Mouse (Mus musculus): ENCODE results near the gene Rccd1. TPM values are rescaled to one million over a fixed set of nuclear protein-coding genes. Genes with fewer than 3 reads are reported as not detected.

Rccd1 gene
- polyA plus RNA-seq, 2 experiments, result 1.6 to 6.6 TPM

DNA sequence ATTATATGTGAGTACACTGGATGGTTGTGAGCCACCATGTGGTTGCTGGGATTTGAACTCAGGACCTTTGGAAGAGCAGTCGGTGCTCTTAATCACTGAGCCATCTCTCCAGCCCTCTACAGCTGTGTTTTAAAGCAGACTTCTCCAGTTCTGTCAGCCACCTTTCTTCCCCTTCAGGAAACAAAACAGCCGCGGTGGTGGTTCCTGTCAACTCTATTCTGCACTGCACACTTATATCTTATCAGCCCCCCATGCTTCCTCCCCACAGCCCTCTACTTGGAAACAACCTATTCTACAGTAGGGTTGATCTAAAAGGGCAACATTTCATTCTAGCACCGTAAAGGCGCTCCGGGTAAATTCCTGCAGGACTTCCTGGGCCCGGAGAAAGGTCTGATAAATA is 77.4 kb downstream of the Rccd1 start:
- no peaks in the 10 kb centered on the region for H3K36me3 ChIP-seq (replicated peaks; ENCODE audit: control insufficient read depth, insufficient read depth, low read depth)
- no peak for DNase-seq (ENCODE audit: low read depth in 3 of 3, low spot score in 3 of 3)
- H3K4me3 ChIP-seq (ENCODE audit: insufficient read depth in 1 of 2, low read depth in 2 of 2, low read length in 2 of 2), result peak overlapping the region in 1 of 2 experiments; percentile 70; a peak in 2 of 4 replicates
- no peaks in the 10 kb centered on the region for H3K27me3 ChIP-seq (ENCODE audit: control insufficient read depth, insufficient read depth, low read length)
- no peak overlapping the region for H3K27ac ChIP-seq
- H3K4me1 ChIP-seq (replicated peaks; ENCODE audit: control insufficient read depth in 2 of 2, insufficient read depth in 2 of 2, low read length in 1 of 2), result peaks cover 7 to 8% of the 10 kb centered on the region in 2 experiments
- WGBS (ENCODE audit: insufficient replicate concordance), result 9% methylated on average over 7 of the region's 7 CpGs
- H3K4me2 ChIP-seq (ENCODE audit: low read depth), result peak overlapping the region; percentile 78
- peak overlapping the region; percentile 65 for H3K9ac ChIP-seq (replicated peaks)
- TF ChIP-seq EP300 (IDR thresholded peaks at IDR 0.05; ENCODE audit: low read depth) (no peak), CTCF (IDR thresholded peaks at IDR 0.05; ENCODE audit: low read depth) (no peak)
- H3K9me3 ChIP-seq (ENCODE audit: control insufficient read depth, low read length), result no peaks in the 10 kb centered on the region
- no peak for ATAC-seq (ENCODE audit: insufficient read depth)

- Histone ChIP-seq H3K27ac (peak within 1 kb of the TSS; percentile 11), H3K4me3 (ENCODE audit: insufficient read depth in 1 of 2, low read depth in 2 of 2, low read length in 2 of 2) (peak within 1 kb of the TSS; percentile 66 to 70), H3K36me3 (replicated peaks; ENCODE audit: control insufficient read depth, insufficient read depth, low read depth) (no peaks in the 10 kb centered on the region), H3K27me3 (ENCODE audit: control insufficient read depth, insufficient read depth, low read length) (no peaks in the 10 kb centered on the region), H3K4me2 (ENCODE audit: low read depth) (peak within 1 kb of the TSS; percentile 78), H3K9ac (replicated peaks) (peak within 1 kb of the TSS; percentile 65), H3K4me1 (replicated peaks; ENCODE audit: control insufficient read depth in 2 of 2, insufficient read depth in 2 of 2, low read length in 1 of 2) (peaks cover 7 to 8% of the 10 kb centered on the region in 2 experiments), H3K9me3 (ENCODE audit: control insufficient read depth, low read length) (no peaks in the 10 kb centered on the region)
- no peak for TF ChIP-seq EP300 (IDR thresholded peaks at IDR 0.05; ENCODE audit: low read depth)
- peak; percentile 77 for TF ChIP-seq CTCF (IDR thresholded peaks at IDR 0.05; ENCODE audit: low read depth)
- DNase-seq (ENCODE audit: low read depth in 3 of 3, low spot score in 3 of 3) (peak; percentile 96 to 97 (median 97)), ATAC-seq (ENCODE audit: insufficient read depth) (peak; percentile 98)
- under 1% methylated on average over 48 of the region's 48 CpGs for WGBS (ENCODE audit: insufficient replicate concordance)
These were observed 78.0 kb downstream of the Rccd1 start, which contains the start of gene Ttll13 for GRCm38 (mm10) chr7:80246148-80246721. Gene Ttll13 (plus strand): TSS chr7:80246376.

- no peak for ATAC-seq (ENCODE audit: insufficient read depth)
- Histone ChIP-seq H3K9me3 (ENCODE audit: control insufficient read depth, low read length) (no peaks in the 10 kb centered on the region), H3K4me1 (replicated peaks; ENCODE audit: control insufficient read depth in 2 of 2, insufficient read depth in 2 of 2, low read length in 1 of 2) (peaks cover 7 to 8% of the 10 kb centered on the region in 2 experiments), H3K9ac (replicated peaks) (no peak overlapping the region), H3K36me3 (replicated peaks; ENCODE audit: control insufficient read depth, insufficient read depth, low read depth) (no peaks in the 10 kb centered on the region), H3K27me3 (ENCODE audit: control insufficient read depth, insufficient read depth, low read length) (no peaks in the 10 kb centered on the region), H3K4me3 (ENCODE audit: insufficient read depth in 1 of 2, low read depth in 2 of 2, low read length in 2 of 2) (no peak overlapping the region), H3K27ac (no peak overlapping the region), H3K4me2 (ENCODE audit: low read depth) (no peak overlapping the region)
- 91% methylated on average over 4 of the region's 4 CpGs for WGBS (ENCODE audit: insufficient replicate concordance)
- TF ChIP-seq EP300 (IDR thresholded peaks at IDR 0.05; ENCODE audit: low read depth) (no peak), CTCF (IDR thresholded peaks at IDR 0.05; ENCODE audit: low read depth) (no peak)
- DNase-seq (ENCODE audit: low read depth in 3 of 3, low spot score in 3 of 3), result no peak
These were observed 79.4 kb downstream of the Rccd1 start for GRCm38 (mm10) chr7:80244851-80245250.

Other genes starting within 250 kb of the Rccd1 start
- gene Idh2, start 209.1 kb downstream of the Rccd1 start, polyA plus RNA-seq (2012; rRNA removed), result 83.7 and 88.2 TPM in 2 replicates
- 128 and 132 TPM in 2 replicates for gene Idh2, start 209.1 kb downstream of the Rccd1 start, polyA plus RNA-seq (2014; fragmentation: Nextera tagmentation; extraction: Ambion mirVana)
- 6.1 and 6.4 TPM in 2 replicates for gene Sema4b, start 137.6 kb downstream of the Rccd1 start, polyA plus RNA-seq (2012; rRNA removed)
- gene Sema4b, start 137.6 kb downstream of the Rccd1 start, polyA plus RNA-seq (2014; fragmentation: Nextera tagmentation; extraction: Ambion mirVana), result 8.5 and 9.9 TPM in 2 replicates
- gene Cib1, start 91.6 kb downstream of the Rccd1 start, polyA plus RNA-seq (2012; rRNA removed), result 43.1 and 45.9 TPM in 2 replicates
- gene Cib1, start 91.6 kb downstream of the Rccd1 start, polyA plus RNA-seq (2014; fragmentation: Nextera tagmentation; extraction: Ambion mirVana), result 90.6 and 94.2 TPM in 2 replicates
- 1.3 TPM in 2 replicates for gene Gdpgp1, start 91.6 kb downstream of the Rccd1 start, polyA plus RNA-seq (2012; rRNA removed)
- gene Gdpgp1, start 91.6 kb downstream of the Rccd1 start, polyA plus RNA-seq (2014; fragmentation: Nextera tagmentation; extraction: Ambion mirVana), result 1.1 and 1.2 TPM in 2 replicates
- 0.11 and 0.23 TPM in 2 replicates for gene Ttll13, start 78.1 kb downstream of the Rccd1 start, polyA plus RNA-seq (2012; rRNA removed)
- gene Ttll13, start 78.1 kb downstream of the Rccd1 start, polyA plus RNA-seq (2014; fragmentation: Nextera tagmentation; extraction: Ambion mirVana), result 0.18 and 0.20 TPM in 2 replicates
- 14.2 and 21.4 TPM in 2 replicates for gene Ngrn, start 63.2 kb downstream of the Rccd1 start, polyA plus RNA-seq (2012; rRNA removed)
- gene Ngrn, start 63.2 kb downstream of the Rccd1 start, polyA plus RNA-seq (2014; fragmentation: Nextera tagmentation; extraction: Ambion mirVana), result 26.7 and 28.3 TPM in 2 replicates
- 5.3 and 6.7 TPM in 2 replicates for gene Vps33b, start 54.8 kb downstream of the Rccd1 start, polyA plus RNA-seq (2012; rRNA removed)
- 3.6 and 4.2 TPM in 2 replicates for gene Vps33b, start 54.8 kb downstream of the Rccd1 start, polyA plus RNA-seq (2014; fragmentation: Nextera tagmentation; extraction: Ambion mirVana)
- 61.6 and 76.5 TPM in 2 replicates for gene Prc1, start 30.0 kb downstream of the Rccd1 start, polyA plus RNA-seq (2012; rRNA removed)
- gene Prc1, start 30.0 kb downstream of the Rccd1 start, polyA plus RNA-seq (2014; fragmentation: Nextera tagmentation; extraction: Ambion mirVana), result 131 TPM in 2 replicates
- gene Unc45a, start 16.6 kb upstream of the Rccd1 start, polyA plus RNA-seq (2012; rRNA removed), result 3.8 and 7.1 TPM in 2 replicates
- 5.6 and 7.3 TPM in 2 replicates for gene Unc45a, start 16.6 kb upstream of the Rccd1 start, polyA plus RNA-seq (2014; fragmentation: Nextera tagmentation; extraction: Ambion mirVana)
- gene Hddc3, start 18.6 kb upstream of the Rccd1 start, polyA plus RNA-seq (2012; rRNA removed), result 5.0 and 5.3 TPM in 2 replicates
- 2.8 and 4.6 TPM in 2 replicates for gene Hddc3, start 18.6 kb upstream of the Rccd1 start, polyA plus RNA-seq (2014; fragmentation: Nextera tagmentation; extraction: Ambion mirVana)
- 4.9 TPM in 2 replicates for gene Man2a2, start 46.9 kb upstream of the Rccd1 start, polyA plus RNA-seq (2012; rRNA removed)
- 1.5 and 1.7 TPM in 2 replicates for gene Man2a2, start 46.9 kb upstream of the Rccd1 start, polyA plus RNA-seq (2014; fragmentation: Nextera tagmentation; extraction: Ambion mirVana)
- 9.8 and 11.9 TPM in 2 replicates for gene Fes, start 63.5 kb upstream of the Rccd1 start, polyA plus RNA-seq (2012; rRNA removed)
- 9.0 and 10.1 TPM in 2 replicates for gene Fes, start 63.5 kb upstream of the Rccd1 start, polyA plus RNA-seq (2014; fragmentation: Nextera tagmentation; extraction: Ambion mirVana)
- 6.0 and 6.7 TPM in 2 replicates for gene Furin, start 81.0 kb upstream of the Rccd1 start, polyA plus RNA-seq (2012; rRNA removed)
- 3.8 and 4.5 TPM in 2 replicates for gene Furin, start 81.0 kb upstream of the Rccd1 start, polyA plus RNA-seq (2014; fragmentation: Nextera tagmentation; extraction: Ambion mirVana)
- 12.1 and 19.8 TPM in 2 replicates for gene Blm, start 210.7 kb upstream of the Rccd1 start, polyA plus RNA-seq (2012; rRNA removed)
- 24.8 and 28.1 TPM in 2 replicates for gene Blm, start 210.7 kb upstream of the Rccd1 start, polyA plus RNA-seq (2014; fragmentation: Nextera tagmentation; extraction: Ambion mirVana)